Mouse (Mus musculus) lung, postnatal 0 days (tissue): Measurements from ENCODE around the gene Mapkapk5.

Experiments used
- CTCF ChIP-seq: IDR thresholded peaks from 2 replicates; pipeline ENCODE4 v1.5.1; 2016; ENCODE audit warnings: antibody characterized with exemption, mild to moderate bottlenecking
- EP300 ChIP-seq: IDR thresholded peaks from 2 replicates; pipeline ENCODE4 v1.6.1; 2016; ENCODE audit warnings: antibody characterized with exemption, mild to moderate bottlenecking, control low read depth

DNA sequence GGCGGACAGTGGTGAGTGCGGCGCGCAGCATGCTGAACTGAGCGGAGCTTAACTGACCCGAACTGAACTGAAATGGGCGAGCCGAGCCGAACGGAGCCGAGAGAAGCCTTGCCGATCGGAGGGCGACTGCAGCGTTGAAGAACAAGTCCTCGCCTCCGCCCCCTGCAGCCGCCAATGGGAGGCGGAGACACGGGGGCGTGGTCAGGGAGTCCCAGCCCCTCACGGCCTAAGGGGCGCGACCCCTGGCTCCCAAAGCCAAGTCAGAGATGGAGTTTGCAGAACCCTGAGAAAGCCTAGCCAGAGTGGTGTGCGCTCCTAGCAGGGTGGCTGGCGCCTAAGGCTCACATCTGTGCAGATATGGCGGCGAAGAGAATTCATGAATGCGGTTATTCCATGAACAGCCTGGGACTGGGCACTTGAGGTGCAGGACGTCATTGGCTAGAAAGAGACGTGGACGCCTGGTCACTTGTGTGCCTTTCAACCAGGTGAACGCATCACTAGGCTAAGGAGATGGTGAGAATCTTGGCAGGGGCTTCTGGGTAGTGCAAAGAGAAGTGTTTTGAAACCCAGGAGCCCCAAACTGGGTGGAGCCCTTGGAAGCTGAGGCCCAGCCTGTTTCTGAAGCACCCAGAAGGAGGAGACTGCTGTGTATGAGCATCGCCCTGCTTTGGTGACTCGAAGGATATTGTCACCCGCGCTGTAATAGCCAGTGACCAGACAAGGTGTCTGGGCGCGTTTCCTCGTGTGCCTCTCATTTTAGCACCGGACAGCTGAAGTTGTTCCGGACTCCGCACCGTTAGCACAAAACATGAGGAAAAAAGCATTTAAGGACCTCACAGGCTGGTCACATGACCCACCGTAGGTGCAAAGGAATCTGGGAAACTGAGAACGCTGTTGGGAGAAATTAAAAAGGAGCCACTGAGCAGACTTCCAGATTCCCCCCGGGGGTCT lies 48.0 kb upstream of the Mapkapk5 start, which contains the start of gene Aldh2:
- TF ChIP-seq CTCF (peak; percentile 52), EP300 (peak; percentile 58)
